Mouse (Mus musculus): ENCODE results near the gene Mkrn2. TPM values are rescaled to one million over a fixed set of nuclear protein-coding genes. Genes with fewer than 3 reads are reported as not detected.

Gene Mkrn2
- total RNA-seq, 2 experiments from 2014 or later, result 1.7 to 3.9 TPM

- no peak for ATAC-seq (replicated peaks; ENCODE audit: low FRiP score, poor library complexity, severe bottlenecking)
Measured at GRCm38 (mm10) chr6:115666641-115667040, 64.9 kb downstream of the Mkrn2 start.

Other genes starting within 250 kb of the Mkrn2 start
- 11.9 and 46.5 TPM in 2 replicates for gene Pparg, start 241.0 kb upstream of the Mkrn2 start, total RNA-seq (2015; ENCODE audit: low replicate concordance)
- gene Pparg, start 241.0 kb upstream of the Mkrn2 start, total RNA-seq (2017; ENCODE audit: low replicate concordance), result 4.9 and 5.0 TPM in 2 replicates
- 2.1 TPM in 1 of 2 replicates, not detected in the other for gene Tsen2, start 57.2 kb upstream of the Mkrn2 start, total RNA-seq (2015; ENCODE audit: low replicate concordance)
- gene Tsen2, start 57.2 kb upstream of the Mkrn2 start, total RNA-seq (2017; ENCODE audit: low replicate concordance), result 1.7 and 6.5 TPM in 2 replicates
- not detected in 2 replicates for gene Mkrn2os, start 9.3 kb upstream of the Mkrn2 start, total RNA-seq (2015; ENCODE audit: low replicate concordance)
- gene Mkrn2os, start 9.3 kb upstream of the Mkrn2 start, total RNA-seq (2017; ENCODE audit: low replicate concordance), result not detected in 2 replicates
- gene Raf1, start 74.7 kb downstream of the Mkrn2 start, total RNA-seq (2015; ENCODE audit: low replicate concordance), result 84.0 and 100 TPM in 2 replicates
- 21.3 and 46.2 TPM in 2 replicates for gene Raf1, start 74.7 kb downstream of the Mkrn2 start, total RNA-seq (2017; ENCODE audit: low replicate concordance)
- 3.8 and 6.1 TPM in 2 replicates for gene Tmem40, start 160.5 kb downstream of the Mkrn2 start, total RNA-seq (2015; ENCODE audit: low replicate concordance)
- 4.4 and 4.9 TPM in 2 replicates for gene Tmem40, start 160.5 kb downstream of the Mkrn2 start, total RNA-seq (2017; ENCODE audit: low replicate concordance)
- not detected in 2 replicates for gene Cand2, start 172.6 kb downstream of the Mkrn2 start, total RNA-seq (2015; ENCODE audit: low replicate concordance)
- gene Cand2, start 172.6 kb downstream of the Mkrn2 start, total RNA-seq (2017; ENCODE audit: low replicate concordance), result under 0.01 TPM in 1 of 2 replicates, not detected in the other
- gene Rpl32, start 206.8 kb downstream of the Mkrn2 start, total RNA-seq (2015; ENCODE audit: low replicate concordance), result 1,002 and 1,130 TPM in 2 replicates
- 642 and 693 TPM in 2 replicates for gene Rpl32, start 206.8 kb downstream of the Mkrn2 start, total RNA-seq (2017; ENCODE audit: low replicate concordance)
- gene Efcab12, start 236.5 kb downstream of the Mkrn2 start, total RNA-seq (2015; ENCODE audit: low replicate concordance), result not detected in 2 replicates
- gene Efcab12, start 236.5 kb downstream of the Mkrn2 start, total RNA-seq (2017; ENCODE audit: low replicate concordance), result not detected in 2 replicates